Mouse (Mus musculus) bone marrow, adult 2 months (tissue): Measurements from ENCODE around the gene Map10.

Experiments
- CTCF ChIP-seq: fragments of 200-500 bp; IDR thresholded peaks from 2 replicates; pipeline ENCODE4 v1.5.1; 2011; ENCODE audit warnings: low read length, control low read depth; ENCODE audit not compliant: control insufficient read depth, insufficient read depth
- POLR2A ChIP-seq: fragments of 200-500 bp; IDR thresholded peaks from 2 replicates; pipeline ENCODE4 v1.6.1; 2011; ENCODE audit warnings: low read depth, mild to moderate bottlenecking, control low read depth, low read length, borderline replicate concordance; ENCODE audit not compliant: control insufficient read depth

GRCm38 (mm10) chr8:125624287-125624686, 45.3 kb upstream of the Map10 start:
- TF ChIP-seq CTCF (no peak), POLR2A (no peak)
